Mouse (Mus musculus) spleen, adult 2 months (tissue): ENCODE data around the gene Gm3417.
"Not testable (repeated sequence)": the region's sequence is repeated elsewhere in the genome, so short reads cannot be mapped to it uniquely, and the experiment has no call there.

ENCODE experiments used
- CTCF ChIP-seq: fragments of 200-500 bp; IDR thresholded peaks from 2 replicates; pipeline ENCODE4 v1.5.1; 2011; ENCODE audit warnings: mild to moderate bottlenecking, inconsistent platforms; ENCODE audit not compliant: insufficient read depth, insufficient read length, insufficient replicate concordance; ENCODE audit errors: extremely low read depth
- POLR2A ChIP-seq: fragments of 200-500 bp; IDR thresholded peaks from 2 replicates; pipeline ENCODE4 v1.6.1; 2011; ENCODE audit warnings: low read depth, low read length, inconsistent platforms

GRCm38 (mm10) chr17:15025513-15025912 is 46.9 kb upstream of the Gm3417 start:
- TF ChIP-seq POLR2A, CTCF: not testable (repeated sequence)
